Mouse (Mus musculus) intestine, embryonic 15.5 days (tissue): ENCODE measurements at regions not wholly inside any gene's neighbourhood (a gene's known extent, or its start where the extent isn't known, plus 50 kb on each side); places are given as distances from the start of the nearest gene placed in this dataset.
A peak's percentile ranks its signal among the peaks of the same experiment; 100 is the strongest.

ENCODE experiments used
- ATAC-seq: fragments of 200-750 bp; cut with Nextera tagmentation; 2 replicates; pipeline ENCODE4 v1.8.0; 2017; ENCODE audit warnings: moderate TSS enrichment, moderate library complexity
- H3K27ac ChIP-seq: fragments of 300-500 bp; sonication (generic); 2 replicates; pipeline ENCODE4 v1.5.1; 2015; ENCODE audit warnings: mild to moderate bottlenecking, inconsistent platforms
- H3K27me3 ChIP-seq: fragments of 300-500 bp; sonication (generic); replicated peaks from 2 replicates; pipeline ENCODE4 v1.6.1; 2015; ENCODE audit warnings: inconsistent platforms
- H3K36me3 ChIP-seq: fragments of 300-500 bp; sonication (generic); 2 replicates; pipeline ENCODE4 v1.6.1; 2015; ENCODE audit warnings: inconsistent platforms
- H3K4me1 ChIP-seq: fragments of 300-500 bp; sonication (generic); replicated peaks from 2 replicates; pipeline ENCODE4 v1.6.1; 2015; ENCODE audit warnings: inconsistent platforms
- H3K4me2 ChIP-seq: fragments of 300-500 bp; sonication (generic); replicated peaks from 2 replicates; pipeline ENCODE4 v1.6.1; 2015; ENCODE audit warnings: mild to moderate bottlenecking, inconsistent platforms
- H3K4me3 ChIP-seq: fragments of 300-500 bp; sonication (generic); replicated peaks from 2 replicates; pipeline ENCODE4 v1.5.1; 2015; ENCODE audit warnings: inconsistent platforms
- H3K9ac ChIP-seq: fragments of 300-500 bp; sonication (generic); 2 replicates; pipeline ENCODE4 v1.6.1; 2015; ENCODE audit warnings: inconsistent platforms
- H3K9me3 ChIP-seq: fragments of 300-500 bp; sonication (generic); 2 replicates; pipeline ENCODE4 v1.6.1; 2016; ENCODE audit warnings: inconsistent platforms
- WGBS: fragments of 180-500 bp; shearing (Covaris S2); methylation state at CpG from one replicate; pipeline ENCODE4 v1.1.7; 2015; 5-methylcytosine and 5-hydroxymethylcytosine counted together

GRCm38 (mm10) chr6:51730564-51731351 is 207.1 kb downstream of the Snx10 start:
- no peak overlapping the region for H3K4me3 ChIP-seq
- no peaks in the 10 kb centered on the region for H3K36me3 ChIP-seq
- no peaks in the 10 kb centered on the region for H3K4me1 ChIP-seq
- H3K27ac ChIP-seq, result no peak overlapping the region
- H3K27me3 ChIP-seq, result no peaks in the 10 kb centered on the region
- 68% methylated on average over 17 of the region's 17 CpGs for WGBS
- no peak overlapping the region for H3K9ac ChIP-seq
- no peak for ATAC-seq
- no peak overlapping the region for H3K4me2 ChIP-seq
- no peaks in the 10 kb centered on the region for H3K9me3 ChIP-seq

- no peaks in the 10 kb centered on the region for H3K4me1 ChIP-seq
- no peaks in the 10 kb centered on the region for H3K36me3 ChIP-seq
- WGBS, result 77% methylated on average over 11 of the region's 11 CpGs
- no peak overlapping the region for H3K4me3 ChIP-seq
- no peak for ATAC-seq
- H3K9ac ChIP-seq, result no peak overlapping the region
- H3K4me2 ChIP-seq, result no peak overlapping the region
- H3K27ac ChIP-seq, result no peak overlapping the region
- H3K9me3 ChIP-seq, result no peaks in the 10 kb centered on the region
- no peaks in the 10 kb centered on the region for H3K27me3 ChIP-seq
Observed at GRCm38 (mm10) chr6:51732298-51732895, 208.7 kb downstream of the Snx10 start.

- no peak for ATAC-seq
- Histone ChIP-seq H3K9ac (no peak overlapping the region), H3K4me2 (no peak overlapping the region), H3K36me3 (no peaks in the 10 kb centered on the region), H3K4me1 (no peaks in the 10 kb centered on the region), H3K4me3 (no peak overlapping the region), H3K27me3 (no peaks in the 10 kb centered on the region), H3K27ac (no peak overlapping the region), H3K9me3 (no peaks in the 10 kb centered on the region)
- WGBS, result 59% methylated on average over 5 of the region's 5 CpGs
Observed at GRCm38 (mm10) chr6:51736051-51736450, 212.3 kb downstream of the Snx10 start.

GRCm38 (mm10) chr6:51743105-51743660 is 219.5 kb downstream of the Snx10 start:
- 46% methylated on average over 15 of the region's 15 CpGs for WGBS
- no peak overlapping the region for H3K4me3 ChIP-seq

GRCm38 (mm10) chr6:51744607-51745006 is 220.9 kb downstream of the Snx10 start:
- ATAC-seq, result no peak
- Histone ChIP-seq H3K27ac (no peak overlapping the region), H3K36me3 (no peaks in the 10 kb centered on the region), H3K4me1 (0 out of 2 replicates have a peak, but pooled peaks cover 2% of the 10 kb centered on the region), H3K27me3 (no peaks in the 10 kb centered on the region), H3K9ac (no peak overlapping the region), H3K4me2 (no peak overlapping the region), H3K4me3 (no peak overlapping the region), H3K9me3 (no peaks in the 10 kb centered on the region)
- 76% methylated on average over 2 of the region's 2 CpGs for WGBS

More at GRCm38 (mm10) chr6:51743105-51743660, 219.5 kb downstream of the Snx10 start:
- Histone ChIP-seq H3K27ac (no peak overlapping the region), H3K27me3 (no peaks in the 10 kb centered on the region), H3K9ac (no peak overlapping the region), H3K9me3 (no peaks in the 10 kb centered on the region), H3K4me1 (0 out of 2 replicates have a peak, but pooled peaks cover 2% of the 10 kb centered on the region), H3K36me3 (no peaks in the 10 kb centered on the region), H3K4me2 (0 out of 2 replicates have a peak overlapping the region, but pooled peaks have one; percentile 5)
- ATAC-seq, result no peak

- Histone ChIP-seq H3K27ac (no peak overlapping the region), H3K4me3 (no peak overlapping the region), H3K36me3 (no peaks in the 10 kb centered on the region), H3K4me2 (no peak overlapping the region), H3K27me3 (no peaks in the 10 kb centered on the region), H3K9ac (no peak overlapping the region), H3K9me3 (no peaks in the 10 kb centered on the region), H3K4me1 (no peaks in the 10 kb centered on the region)
- ATAC-seq, result no peak
- WGBS, result 54% methylated on average over 8 of the region's 8 CpGs
Observed at GRCm38 (mm10) chr6:51754239-51754681, 230.6 kb downstream of the Snx10 start.

GRCm38 (mm10) chr6:51757131-51757530 is 233.4 kb downstream of the Snx10 start:
- 71% methylated on average over 3 of the region's 3 CpGs for WGBS
- ATAC-seq, result no peak
- H3K4me1 ChIP-seq, result no peaks in the 10 kb centered on the region
- H3K9me3 ChIP-seq, result no peaks in the 10 kb centered on the region
- no peak overlapping the region for H3K4me3 ChIP-seq
- no peak overlapping the region for H3K27ac ChIP-seq
- H3K27me3 ChIP-seq, result no peaks in the 10 kb centered on the region
- no peak overlapping the region for H3K9ac ChIP-seq
- no peak overlapping the region for H3K4me2 ChIP-seq
- H3K36me3 ChIP-seq, result no peaks in the 10 kb centered on the region

GRCm38 (mm10) chr6:51757746-51758145 is 234.0 kb downstream of the Snx10 start:
- H3K4me2 ChIP-seq, result no peak overlapping the region
- 56% methylated on average over 4 of the region's 4 CpGs for WGBS
- H3K9ac ChIP-seq, result no peak overlapping the region
- no peak for ATAC-seq
- H3K4me1 ChIP-seq, result no peaks in the 10 kb centered on the region
- no peaks in the 10 kb centered on the region for H3K36me3 ChIP-seq
- H3K4me3 ChIP-seq, result no peak overlapping the region
- H3K27me3 ChIP-seq, result no peaks in the 10 kb centered on the region
- no peak overlapping the region for H3K27ac ChIP-seq
- H3K9me3 ChIP-seq, result no peaks in the 10 kb centered on the region

GRCm38 (mm10) chr6:51758781-51759180 is 235.1 kb downstream of the Snx10 start:
- Histone ChIP-seq H3K4me3 (no peak overlapping the region), H3K9me3 (no peaks in the 10 kb centered on the region), H3K27me3 (no peaks in the 10 kb centered on the region), H3K4me2 (no peak overlapping the region), H3K36me3 (no peaks in the 10 kb centered on the region), H3K9ac (no peak overlapping the region), H3K4me1 (no peaks in the 10 kb centered on the region), H3K27ac (no peak overlapping the region)
- no peak for ATAC-seq
- WGBS, result 74% methylated on average over 3 of the region's 3 CpGs

- no peaks in the 10 kb centered on the region for H3K36me3 ChIP-seq
- no peak overlapping the region for H3K4me2 ChIP-seq
- no peaks in the 10 kb centered on the region for H3K27me3 ChIP-seq
- no peaks in the 10 kb centered on the region for H3K4me1 ChIP-seq
- H3K27ac ChIP-seq, result no peak overlapping the region
- H3K4me3 ChIP-seq, result no peak overlapping the region
- 69% methylated on average over 5 of the region's 5 CpGs for WGBS
- H3K9ac ChIP-seq, result no peak overlapping the region
- ATAC-seq, result no peak
- no peaks in the 10 kb centered on the region for H3K9me3 ChIP-seq
Observed at GRCm38 (mm10) chr6:51760372-51760771, 236.7 kb downstream of the Snx10 start.

- no peak overlapping the region for H3K27ac ChIP-seq
- H3K9ac ChIP-seq, result no peak overlapping the region
- WGBS, result 66% methylated on average over 5 of the region's 5 CpGs
Observed at GRCm38 (mm10) chr6:51761506-51761905, 237.8 kb downstream of the Snx10 start.

GRCm38 (mm10) chr6:51766482-51766881 is 242.8 kb downstream of the Snx10 start:
- H3K4me1 ChIP-seq, result peaks cover 6% of the 10 kb centered on the region; the same call in 1 of the 2 replicates
- no peak overlapping the region for H3K4me2 ChIP-seq
- no peak overlapping the region for H3K4me3 ChIP-seq
- no peaks in the 10 kb centered on the region for H3K9me3 ChIP-seq
- no peak overlapping the region for H3K9ac ChIP-seq
- 39% methylated on average over 3 of the region's 3 CpGs for WGBS
- H3K27ac ChIP-seq, result no peak overlapping the region
- H3K36me3 ChIP-seq, result no peaks in the 10 kb centered on the region
- ATAC-seq, result no peak
- H3K27me3 ChIP-seq, result no peaks in the 10 kb centered on the region

More at GRCm38 (mm10) chr6:51761506-51761905, 237.8 kb downstream of the Snx10 start:
- H3K4me3 ChIP-seq, result no peak overlapping the region
- no peaks in the 10 kb centered on the region for H3K9me3 ChIP-seq
- ATAC-seq, result no peak
- no peaks in the 10 kb centered on the region for H3K36me3 ChIP-seq
- no peak overlapping the region for H3K4me2 ChIP-seq
- no peaks in the 10 kb centered on the region for H3K4me1 ChIP-seq
- no peaks in the 10 kb centered on the region for H3K27me3 ChIP-seq
